Mouse (Mus musculus): ENCODE measurements around the gene Capn1. TPM values are rescaled to one million over a fixed set of nuclear protein-coding genes. Genes with fewer than 3 reads are reported as not detected.

Capn1 gene
- polyA plus RNA-seq, 1 experiment from 2014 or later, result 21.2 TPM

GRCm38 (mm10) chr19:6030520-6031280 lies 15.0 kb upstream of the Capn1 start:
- no peaks in the 10 kb centered on the region for H3K27me3 ChIP-seq (ENCODE audit: control insufficient read depth, insufficient read depth, low read length)
- H3K4me1 ChIP-seq (replicated peaks; ENCODE audit: control insufficient read depth, insufficient read depth), result no peaks in the 10 kb centered on the region
- WGBS, result 58% methylated on average over 14 of the region's 14 CpGs
- no peaks in the 10 kb centered on the region for H3K36me3 ChIP-seq (ENCODE audit: control insufficient read depth, insufficient read depth, low read length)
- H3K4me3 ChIP-seq (ENCODE audit: low read depth, low read length), result no peak overlapping the region
- no peak overlapping the region for H3K4me2 ChIP-seq (replicated peaks; ENCODE audit: low read depth)
- H3K27ac ChIP-seq (replicated peaks), result no peak overlapping the region
- TF ChIP-seq EP300 (optimal IDR thresholded peaks at IDR 0.05), result no peak
- TF ChIP-seq CTCF (IDR thresholded peaks at IDR 0.05; ENCODE audit: low read depth), result no peak
- DNase-seq (ENCODE audit: low spot score) (peak; percentile 41), ATAC-seq (ENCODE audit: low FRiP score, low TSS enrichment) (peak; percentile 40; the same call in 1 of the 2 replicates)
- no peak overlapping the region for H3K9ac ChIP-seq (ENCODE audit: low read length)
- no peaks in the 10 kb centered on the region for H3K9me3 ChIP-seq (ENCODE audit: control insufficient read depth, low read length)

GRCm38 (mm10) chr19:6029426-6029825 lies 13.7 kb upstream of the Capn1 start:
- 75% methylated on average over 9 of the region's 9 CpGs for WGBS
- ATAC-seq (ENCODE audit: low FRiP score, low TSS enrichment), result no peak

DNA sequence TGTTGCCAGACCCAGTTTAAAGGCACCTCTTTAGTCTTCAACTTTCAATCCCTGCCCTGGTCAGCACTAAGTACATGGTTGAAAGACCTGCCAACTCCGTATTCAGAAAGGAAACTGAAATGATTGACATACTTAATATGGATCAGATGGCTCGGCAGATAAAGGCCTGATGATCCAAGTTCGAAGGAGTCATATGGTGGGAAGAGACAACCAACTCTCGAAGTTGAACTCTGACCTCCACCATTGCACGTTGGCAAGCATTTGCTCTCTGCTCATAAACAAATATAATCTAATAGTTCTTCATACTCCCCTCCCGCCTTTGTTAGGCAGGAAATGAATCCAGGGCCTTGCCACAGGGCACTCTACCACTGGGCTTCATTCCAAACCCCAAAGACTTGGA lies 13.3 kb upstream of the Capn1 start:
- ATAC-seq (ENCODE audit: low FRiP score, low TSS enrichment) (no peak), DNase-seq (ENCODE audit: low spot score) (no peak)
- no peaks in the 10 kb centered on the region for H3K27me3 ChIP-seq (ENCODE audit: control insufficient read depth, insufficient read depth, low read length)
- WGBS, result 69% methylated on average over 6 of the region's 6 CpGs
- H3K9me3 ChIP-seq (ENCODE audit: control insufficient read depth, low read length), result no peaks in the 10 kb centered on the region
- H3K4me2 ChIP-seq (replicated peaks; ENCODE audit: low read depth), result no peak overlapping the region
- H3K9ac ChIP-seq (ENCODE audit: low read length), result no peak overlapping the region
- TF ChIP-seq EP300 (optimal IDR thresholded peaks at IDR 0.05), result no peak
- no peak for TF ChIP-seq CTCF (IDR thresholded peaks at IDR 0.05; ENCODE audit: low read depth)
- no peaks in the 10 kb centered on the region for H3K4me1 ChIP-seq (replicated peaks; ENCODE audit: control insufficient read depth, insufficient read depth)
- H3K27ac ChIP-seq (replicated peaks), result no peak overlapping the region
- no peak overlapping the region for H3K4me3 ChIP-seq (ENCODE audit: low read depth, low read length)
- no peaks in the 10 kb centered on the region for H3K36me3 ChIP-seq (ENCODE audit: control insufficient read depth, insufficient read depth, low read length)

More at GRCm38 (mm10) chr19:6029426-6029825, 13.7 kb upstream of the Capn1 start:
- no peaks in the 10 kb centered on the region for H3K4me1 ChIP-seq (replicated peaks; ENCODE audit: control insufficient read depth, insufficient read depth)
- no peak for TF ChIP-seq EP300 (optimal IDR thresholded peaks at IDR 0.05)
- TF ChIP-seq CTCF (IDR thresholded peaks at IDR 0.05; ENCODE audit: low read depth), result no peak
- no peak overlapping the region for H3K9ac ChIP-seq (ENCODE audit: low read length)
- no peak overlapping the region for H3K4me3 ChIP-seq (ENCODE audit: low read depth, low read length)
- no peak for DNase-seq (ENCODE audit: low spot score)
- no peaks in the 10 kb centered on the region for H3K27me3 ChIP-seq (ENCODE audit: control insufficient read depth, insufficient read depth, low read length)
- H3K27ac ChIP-seq (replicated peaks), result no peak overlapping the region
- no peaks in the 10 kb centered on the region for H3K36me3 ChIP-seq (ENCODE audit: control insufficient read depth, insufficient read depth, low read length)
- no peak overlapping the region for H3K4me2 ChIP-seq (replicated peaks; ENCODE audit: low read depth)
- no peaks in the 10 kb centered on the region for H3K9me3 ChIP-seq (ENCODE audit: control insufficient read depth, low read length)

DNA sequence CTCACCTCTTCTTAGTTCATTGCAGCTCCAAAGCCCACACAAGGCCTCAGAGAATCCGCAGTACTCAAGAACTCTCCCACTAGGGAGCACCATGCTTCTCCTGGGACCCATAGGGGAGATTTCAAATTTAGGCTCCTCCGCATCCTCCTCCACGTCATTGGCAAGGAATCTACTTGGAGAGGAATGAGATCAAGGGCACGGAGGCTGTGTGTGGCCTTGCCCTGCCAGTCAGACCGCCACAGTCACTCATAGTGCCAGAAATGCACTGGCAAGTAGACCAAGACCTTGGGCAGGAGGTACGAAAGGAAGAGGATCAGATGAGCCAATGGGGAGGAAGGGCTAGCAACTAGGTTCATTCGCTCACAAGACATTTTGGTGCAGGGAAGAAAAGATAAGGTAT lies 8.2 kb upstream of the Capn1 start:
- H3K27me3 ChIP-seq (ENCODE audit: control insufficient read depth, insufficient read depth, low read length), result no peaks in the 10 kb centered on the region

DNA sequence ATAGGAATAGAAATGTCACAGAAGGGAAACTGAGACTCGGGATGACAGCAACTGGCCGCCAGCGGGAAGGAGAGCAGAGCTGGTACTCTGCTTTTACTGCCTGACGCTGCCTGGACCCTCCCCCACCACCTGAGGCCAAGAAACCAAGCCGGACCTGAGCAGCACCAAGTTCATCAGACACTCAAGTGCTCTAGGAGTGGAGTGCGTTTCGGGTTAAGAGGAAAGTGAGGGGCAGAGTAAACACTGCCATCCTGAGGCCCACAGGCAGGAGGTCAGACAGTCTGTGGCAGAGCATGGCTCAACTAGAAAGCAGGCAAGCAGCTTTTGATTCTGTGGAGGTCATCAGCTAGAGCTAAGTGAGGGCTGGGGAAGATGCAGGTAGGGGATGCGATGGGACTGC lies 7.4 kb upstream of the Capn1 start:
- TF ChIP-seq EP300 (optimal IDR thresholded peaks at IDR 0.05) (no peak), CTCF (IDR thresholded peaks at IDR 0.05; ENCODE audit: low read depth) (no peak)
- Histone ChIP-seq H3K36me3 (ENCODE audit: control insufficient read depth, insufficient read depth, low read length) (no peaks in the 10 kb centered on the region), H3K9me3 (ENCODE audit: control insufficient read depth, low read length) (no peaks in the 10 kb centered on the region), H3K27ac (replicated peaks) (no peak overlapping the region), H3K27me3 (ENCODE audit: control insufficient read depth, insufficient read depth, low read length) (no peaks in the 10 kb centered on the region), H3K4me2 (replicated peaks; ENCODE audit: low read depth) (no peak overlapping the region), H3K4me3 (ENCODE audit: low read depth, low read length) (no peak overlapping the region), H3K9ac (ENCODE audit: low read length) (no peak overlapping the region), H3K4me1 (replicated peaks; ENCODE audit: control insufficient read depth, insufficient read depth) (no peaks in the 10 kb centered on the region)
- 63% methylated on average over 8 of the region's 8 CpGs for WGBS
- DNase-seq (ENCODE audit: low spot score) (no peak), ATAC-seq (ENCODE audit: low FRiP score, low TSS enrichment) (no peak)

More for the DNA sequence above, 8.2 kb upstream of the Capn1 start:
- Histone ChIP-seq H3K9ac (ENCODE audit: low read length) (no peak overlapping the region), H3K4me1 (replicated peaks; ENCODE audit: control insufficient read depth, insufficient read depth) (no peaks in the 10 kb centered on the region), H3K4me3 (ENCODE audit: low read depth, low read length) (no peak overlapping the region), H3K27ac (replicated peaks) (no peak overlapping the region), H3K4me2 (replicated peaks; ENCODE audit: low read depth) (no peak overlapping the region), H3K36me3 (ENCODE audit: control insufficient read depth, insufficient read depth, low read length) (no peaks in the 10 kb centered on the region), H3K9me3 (ENCODE audit: control insufficient read depth, low read length) (no peaks in the 10 kb centered on the region)
- 81% methylated on average over 7 of the region's 7 CpGs for WGBS
- ATAC-seq (ENCODE audit: low FRiP score, low TSS enrichment), result no peak
- no peak for TF ChIP-seq CTCF (IDR thresholded peaks at IDR 0.05; ENCODE audit: low read depth)
- TF ChIP-seq EP300 (optimal IDR thresholded peaks at IDR 0.05), result no peak
- no peak for DNase-seq (ENCODE audit: low spot score)

DNA sequence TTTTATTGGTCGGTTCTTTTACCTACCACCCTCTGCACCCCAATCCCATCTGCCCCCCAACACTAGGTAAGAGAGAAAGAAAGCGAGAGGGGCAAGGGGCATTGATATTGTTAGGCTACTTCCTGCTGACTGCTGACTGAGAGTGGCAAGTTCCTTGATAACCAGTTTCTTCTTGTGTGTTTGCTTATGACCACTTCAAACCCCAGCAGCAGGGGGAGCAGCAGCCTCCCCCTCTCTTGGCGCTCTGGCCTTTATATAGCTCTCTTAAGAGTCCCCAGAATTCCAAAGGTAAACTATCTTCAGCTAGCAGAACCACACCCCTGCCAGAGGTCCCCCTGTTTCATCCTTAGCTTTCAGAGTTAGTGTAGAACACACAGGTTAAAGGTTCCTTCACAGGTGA lies 4.6 kb upstream of the Capn1 start:
- no peaks in the 10 kb centered on the region for H3K36me3 ChIP-seq (ENCODE audit: control insufficient read depth, insufficient read depth, low read length)
- H3K4me3 ChIP-seq (ENCODE audit: low read depth, low read length), result no peak overlapping the region
- no peaks in the 10 kb centered on the region for H3K4me1 ChIP-seq (replicated peaks; ENCODE audit: control insufficient read depth, insufficient read depth)
- H3K9ac ChIP-seq (ENCODE audit: low read length), result no peak overlapping the region
- no peak overlapping the region for H3K4me2 ChIP-seq (replicated peaks; ENCODE audit: low read depth)
- 55% methylated on average over 3 of the region's 3 CpGs for WGBS
- no peaks in the 10 kb centered on the region for H3K9me3 ChIP-seq (ENCODE audit: control insufficient read depth, low read length)
- TF ChIP-seq CTCF (IDR thresholded peaks at IDR 0.05; ENCODE audit: low read depth), result peak; percentile 51
- no peak for TF ChIP-seq EP300 (optimal IDR thresholded peaks at IDR 0.05)
- DNase-seq (ENCODE audit: low spot score) (peak; percentile 47), ATAC-seq (ENCODE audit: low FRiP score, low TSS enrichment) (no peak)
- H3K27me3 ChIP-seq (ENCODE audit: control insufficient read depth, insufficient read depth, low read length), result no peaks in the 10 kb centered on the region
- no peak overlapping the region for H3K27ac ChIP-seq (replicated peaks)

Data from stomach, postnatal 0 days (tissue).